Mouse (Mus musculus) gonadal fat pad, adult 2 months (tissue): ENCODE measurements around the gene Ablim2. TPM values are rescaled to one million over a fixed set of nuclear protein-coding genes. Genes with fewer than 3 reads are reported as not detected.

Experiments used
- DNase-seq: peaks from one replicate; pipeline ENCODE4 v3.0.0-alpha.2; 2012; ENCODE audit warnings: low read depth
- polyA plus RNA-seq: library from polyadenylated mRNA; depleted of rRNA; stranded (reverse); fragments of >200 nt; gene quantifications from 2 replicates; pipeline ENCODE4 v1.2.3, GENCODE M21; 2012

The Ablim2 gene
- polyA plus RNA-seq, 1 experiment = 18.3 TPM

GRCm38 (mm10) chr5:35739536-35740278 is 18.0 kb upstream of the Ablim2 start, which contains the start of gene Sh3tc1:
Sh3tc1 (minus strand) TSS chr5:35739987.
- no peak for DNase-seq

- DNase-seq = no peak
Observed at GRCm38 (mm10) chr5:35740716-35741115, 17.0 kb upstream of the Ablim2 start.

GRCm38 (mm10) chr5:35741225-35741820 is 16.4 kb upstream of the Ablim2 start:
- no peak for DNase-seq

GRCm38 (mm10) chr5:35743238-35743951 is 14.3 kb upstream of the Ablim2 start:
- DNase-seq = no peak

GRCm38 (mm10) chr5:35743990-35744722 is 13.5 kb upstream of the Ablim2 start:
- DNase-seq = no peak

GRCm38 (mm10) chr5:35745406-35745805 is 12.3 kb upstream of the Ablim2 start:
- no peak for DNase-seq

GRCm38 (mm10) chr5:35746910-35747309 is 10.8 kb upstream of the Ablim2 start:
- DNase-seq = no peak

- DNase-seq = no peak
Observed at GRCm38 (mm10) chr5:35749416-35749815, 8.3 kb upstream of the Ablim2 start.

GRCm38 (mm10) chr5:35750026-35750425 is 7.7 kb upstream of the Ablim2 start:
- DNase-seq = no peak

GRCm38 (mm10) chr5:35751016-35751415 is 6.7 kb upstream of the Ablim2 start:
- no peak for DNase-seq

GRCm38 (mm10) chr5:35755131-35755733 is 2.4 kb upstream of the Ablim2 start:
- DNase-seq = no peak

- DNase-seq = no peak
Observed at GRCm38 (mm10) chr5:35756020-35756419, 1.7 kb upstream of the Ablim2 start.

- no peak for DNase-seq
Observed at GRCm38 (mm10) chr5:35756997-35757638, 562 bp upstream of the Ablim2 start.

- no peak for DNase-seq
Observed at GRCm38 (mm10) chr5:35758081-35759053, 687 bp downstream of the Ablim2 start.

GRCm38 (mm10) chr5:35761323-35761722 is 3.6 kb downstream of the Ablim2 start:
- DNase-seq = no peak

- no peak for DNase-seq
Observed at GRCm38 (mm10) chr5:35762388-35762787, 4.7 kb downstream of the Ablim2 start.

- DNase-seq = no peak
Observed at GRCm38 (mm10) chr5:35762850-35763249, 5.2 kb downstream of the Ablim2 start.

- DNase-seq = no peak
Observed at GRCm38 (mm10) chr5:35765909-35766308, 8.2 kb downstream of the Ablim2 start.

- no peak for DNase-seq
Observed at GRCm38 (mm10) chr5:35768525-35768924, 10.8 kb downstream of the Ablim2 start.

GRCm38 (mm10) chr5:35768997-35769396 is 11.3 kb downstream of the Ablim2 start:
- no peak for DNase-seq
